Mouse (Mus musculus) forebrain, embryonic 14.5 days (tissue): ENCODE measurements at regions not wholly inside any gene's neighbourhood (a gene's known extent, or its start where the extent isn't known, plus 50 kb on each side); places are given as distances from the start of the nearest gene placed in this dataset.
"Not testable (repeated sequence)": the region's sequence is repeated elsewhere in the genome, so short reads cannot be mapped to it uniquely, and the experiment has no call there.

Experiments used
- ATAC-seq: fragments of 200-750 bp; cut with Nextera tagmentation; 2 replicates; pipeline ENCODE4 v1.8.0; 2017; ENCODE audit warnings: mild to moderate bottlenecking, moderate library complexity
- DNase-seq: peaks from one replicate; pipeline ENCODE4 v3.0.0-alpha.2; 2015; ENCODE audit warnings: low spot score
- H3K27ac ChIP-seq: fragments of 300-500 bp; sonication (generic); 2 replicates; pipeline ENCODE4 v1.5.1; 2014; ENCODE audit warnings: low read depth, mild to moderate bottlenecking, control low read depth, low read length, moderate library complexity
- H3K27me3 ChIP-seq: fragments of 300-500 bp; sonication (generic); replicated peaks from 2 replicates; pipeline ENCODE4 v1.6.1; 2014; ENCODE audit warnings: low read length, control low read depth, mixed read lengths; ENCODE audit not compliant: control insufficient read depth, insufficient read depth
- H3K36me3 ChIP-seq: fragments of 300-500 bp; sonication (generic); 2 replicates; pipeline ENCODE4 v1.6.1; 2014; ENCODE audit warnings: low read length, control low read depth; ENCODE audit not compliant: control insufficient read depth, insufficient read depth
- H3K4me1 ChIP-seq: fragments of 300-500 bp; sonication (generic); 2 replicates; pipeline ENCODE4 v1.6.1; 2014; ENCODE audit warnings: antibody characterized with exemption, low read length, control low read depth; ENCODE audit not compliant: control insufficient read depth, insufficient read depth
- H3K4me2 ChIP-seq: fragments of 300-500 bp; sonication (generic); 2 replicates; pipeline ENCODE4 v1.6.1; 2014; ENCODE audit warnings: mild to moderate bottlenecking, control low read depth, low read length
- H3K4me3 ChIP-seq: fragments of 300-500 bp; sonication (generic); 2 replicates; pipeline ENCODE4 v1.5.1; 2014; ENCODE audit warnings: low read depth, low read length, control low read depth
- H3K9ac ChIP-seq: fragments of 300-500 bp; sonication (generic); 2 replicates; pipeline ENCODE4 v1.6.1; 2014; ENCODE audit warnings: mild to moderate bottlenecking, low read length, control low read depth, moderate library complexity
- H3K9me3 ChIP-seq: fragments of 300-500 bp; sonication (generic); replicated peaks from 2 replicates; pipeline ENCODE4 v1.6.1; 2016; ENCODE audit warnings: low read length, control low read depth, mixed read lengths; ENCODE audit not compliant: control insufficient read depth
- WGBS: fragments of 180-500 bp; shearing (Covaris S2); extraction: QIAGEN DNeasy Blood & Tissue Kit; methylation state at CpG from one replicate; pipeline ENCODE4 v1.1.7; 2014; 5-methylcytosine and 5-hydroxymethylcytosine counted together

DNA sequence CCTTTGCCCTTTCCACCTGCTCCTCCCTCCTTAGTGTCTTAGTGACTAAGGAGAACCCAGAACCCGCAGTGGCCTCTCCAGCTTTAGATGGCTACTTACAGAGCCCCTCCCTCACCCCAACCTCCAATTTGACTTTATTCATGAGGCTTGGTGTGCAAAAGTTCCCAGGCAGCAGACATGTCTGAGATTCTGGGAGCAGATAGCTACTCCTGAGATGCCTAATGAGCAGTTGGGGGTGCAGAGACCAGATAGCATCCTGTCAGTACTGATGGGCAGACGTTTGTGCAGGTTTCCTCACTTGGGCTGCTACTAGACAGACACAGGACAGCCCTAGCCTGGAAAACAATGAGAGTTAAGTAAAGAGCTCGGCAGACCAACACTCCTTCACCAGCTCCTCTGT is 83.7 kb upstream of the Cep85l start:
- H3K4me1 ChIP-seq: peaks cover 14% of the 10 kb centered on the region
- H3K4me2 ChIP-seq: no peak overlapping the region
- ATAC-seq: no peak
- DNase-seq: no peak
- no peaks in the 10 kb centered on the region for H3K9me3 ChIP-seq
- no peak overlapping the region for H3K4me3 ChIP-seq
- no peak overlapping the region for H3K27ac ChIP-seq
- no peaks in the 10 kb centered on the region for H3K36me3 ChIP-seq
- WGBS: 30% methylated on average over 3 of the region's 3 CpGs
- H3K9ac ChIP-seq: no peak overlapping the region; the same call in 1 of the 2 replicates
- H3K27me3 ChIP-seq: no peaks in the 10 kb centered on the region

- no peak overlapping the region for H3K4me3 ChIP-seq
- peak overlapping the region; percentile 36 for H3K4me2 ChIP-seq
- H3K4me1 ChIP-seq: peaks cover 14% of the 10 kb centered on the region
- H3K27ac ChIP-seq: no peak overlapping the region
- no peaks in the 10 kb centered on the region for H3K27me3 ChIP-seq
- DNase-seq: peak; percentile 59
- no peaks in the 10 kb centered on the region for H3K9me3 ChIP-seq
- H3K36me3 ChIP-seq: no peaks in the 10 kb centered on the region
- WGBS: 21% methylated on average over 15 of the region's 15 CpGs
- ATAC-seq: peak; percentile 74
- H3K9ac ChIP-seq: peak overlapping the region; percentile 43; the same call in 1 of the 2 replicates
These were observed 82.9 kb upstream of the Cep85l start for GRCm38 (mm10) chr10:53462449-53463308.

DNA sequence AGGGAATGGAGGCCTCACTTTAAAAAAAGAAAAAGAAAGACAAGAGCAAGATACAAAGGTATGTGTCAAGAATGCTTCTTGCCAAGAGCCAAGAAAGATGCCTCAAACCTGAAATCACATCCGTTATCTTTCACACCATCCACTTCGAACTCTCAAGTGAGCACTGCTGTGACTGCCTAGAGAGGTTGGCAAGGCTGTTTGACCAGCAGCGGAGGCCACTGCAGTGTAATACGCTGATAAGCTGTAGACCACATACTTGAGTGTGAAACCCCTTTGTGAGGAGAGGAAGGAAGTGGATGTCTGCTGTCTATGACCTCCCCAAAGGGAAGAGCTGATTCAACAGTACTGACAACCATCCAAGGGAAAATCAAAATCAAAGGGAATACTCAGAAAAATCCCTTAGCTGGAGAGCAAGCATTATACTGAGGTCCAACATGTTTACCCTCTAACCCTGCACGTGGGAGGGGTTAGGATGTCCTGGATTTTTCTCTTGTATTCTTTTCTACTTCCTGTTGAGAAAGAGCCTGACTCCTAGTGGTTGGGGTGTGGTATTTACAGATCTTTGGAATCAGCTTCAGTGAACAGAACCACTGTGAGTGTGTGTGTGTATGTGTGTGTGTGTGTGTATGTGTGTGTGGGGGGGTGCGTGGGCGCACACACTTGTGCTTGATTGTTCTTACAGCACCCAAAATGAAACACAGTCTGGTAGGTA is 81.5 kb upstream of the Cep85l start:
- no peak for DNase-seq
- Histone ChIP-seq H3K4me3 (no peak overlapping the region), H3K36me3 (no peaks in the 10 kb centered on the region), H3K27ac (no peak overlapping the region), H3K27me3 (no peaks in the 10 kb centered on the region), H3K4me2 (no peak overlapping the region), H3K9ac (no peak overlapping the region), H3K4me1 (peaks cover 14% of the 10 kb centered on the region), H3K9me3 (no peaks in the 10 kb centered on the region)
- WGBS: 88% methylated on average over 7 of the region's 7 CpGs
- no peak for ATAC-seq

- not testable (repeated sequence) for H3K4me2 ChIP-seq, DNase-seq, H3K36me3 ChIP-seq, H3K9ac ChIP-seq, H3K4me3 ChIP-seq, ATAC-seq, H3K27me3 ChIP-seq, H3K27ac ChIP-seq, H3K9me3 ChIP-seq
- peaks cover 11% of the 10 kb centered on the region for H3K4me1 ChIP-seq
- WGBS: 52% methylated on average over 1 of the region's 1 CpGs
These were observed 80.0 kb upstream of the Cep85l start for GRCm38 (mm10) chr10:53459706-53460105.

DNA sequence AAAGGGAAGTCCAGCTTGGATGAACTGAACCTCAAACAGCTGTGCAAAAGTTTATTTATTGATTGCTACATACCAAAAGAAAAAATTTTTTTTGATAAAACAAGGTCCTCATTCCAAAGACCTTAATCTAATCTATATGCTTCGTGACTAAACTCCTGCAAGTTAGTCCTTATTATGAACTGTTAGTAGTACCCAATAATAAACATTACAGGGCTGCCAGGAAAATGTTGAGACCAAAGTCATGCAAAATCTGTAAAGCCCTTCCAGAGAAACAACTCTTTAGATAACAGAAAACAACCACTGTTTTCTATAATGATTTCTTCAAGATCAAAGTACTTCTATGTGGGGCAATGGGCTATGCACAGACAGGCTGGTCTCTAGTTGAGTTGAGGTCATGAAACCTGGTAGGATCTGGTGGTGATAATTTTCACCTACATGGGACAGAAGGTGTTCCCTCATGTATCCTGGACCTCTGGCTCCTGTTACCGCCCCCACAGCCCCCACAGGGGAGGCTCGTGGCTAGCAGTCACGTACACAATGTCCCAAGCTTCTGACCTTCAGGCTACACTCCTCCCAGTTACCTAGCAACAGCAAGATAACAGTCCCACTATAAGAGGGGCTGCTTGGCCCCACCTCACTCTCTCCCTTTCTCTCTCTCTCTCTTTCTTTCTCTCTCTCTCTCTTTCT is 76.4 kb upstream of the Cep85l start:
- Histone ChIP-seq H3K27ac (no peak overlapping the region), H3K27me3 (no peaks in the 10 kb centered on the region), H3K4me1 (no peaks in the 10 kb centered on the region), H3K36me3 (no peaks in the 10 kb centered on the region), H3K9me3 (no peaks in the 10 kb centered on the region), H3K4me2 (no peak overlapping the region), H3K9ac (no peak overlapping the region), H3K4me3 (no peak overlapping the region)
- 74% methylated on average over 4 of the region's 4 CpGs for WGBS
- no peak for ATAC-seq
- no peak for DNase-seq

- H3K36me3 ChIP-seq: no peaks in the 10 kb centered on the region
- DNase-seq (peak; percentile 75), ATAC-seq (peak; percentile 88)
- H3K4me3 ChIP-seq: no peak overlapping the region
- H3K27ac ChIP-seq: no peak overlapping the region; the same call in 1 of the 2 replicates
- H3K9ac ChIP-seq: no peak overlapping the region
- H3K4me1 ChIP-seq: 0 out of 2 replicates have a peak, but pooled peaks cover 5% of the 10 kb centered on the region
- no peak overlapping the region for H3K4me2 ChIP-seq
- WGBS: 37% methylated on average over 3 of the region's 3 CpGs
- H3K27me3 ChIP-seq: no peaks in the 10 kb centered on the region
- no peaks in the 10 kb centered on the region for H3K9me3 ChIP-seq
These were observed 65.0 kb upstream of the Cep85l start for GRCm38 (mm10) chr10:53444789-53445188.

DNA sequence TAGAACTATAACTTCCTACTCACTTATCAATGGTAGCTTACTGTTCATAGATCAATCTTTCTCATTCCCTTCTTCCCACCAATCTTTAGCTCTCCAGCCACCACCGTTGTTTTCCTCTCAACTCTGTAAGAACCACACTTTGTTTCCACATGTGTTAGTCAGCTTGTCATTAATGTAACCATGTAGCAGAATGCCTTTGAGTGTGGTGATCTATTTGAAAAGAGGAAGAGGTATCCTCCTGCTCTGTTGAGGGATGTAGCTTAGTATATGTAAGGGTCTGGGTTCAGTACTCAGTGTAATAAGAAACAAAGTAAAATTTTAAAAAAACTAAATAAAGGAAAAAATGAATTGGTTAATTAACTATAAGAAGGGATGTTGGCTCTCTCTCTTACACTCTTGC is 63.7 kb upstream of the Cep85l start:
- DNase-seq (no peak), ATAC-seq (no peak)
- WGBS: 89% methylated on average over 1 of the region's 1 CpGs
- H3K27ac ChIP-seq: no peak overlapping the region
- H3K4me2 ChIP-seq: no peak overlapping the region
- H3K9me3 ChIP-seq: no peaks in the 10 kb centered on the region
- no peaks in the 10 kb centered on the region for H3K36me3 ChIP-seq
- no peak overlapping the region for H3K4me3 ChIP-seq
- 0 out of 2 replicates have a peak, but pooled peaks cover 5% of the 10 kb centered on the region for H3K4me1 ChIP-seq
- no peaks in the 10 kb centered on the region for H3K27me3 ChIP-seq
- no peak overlapping the region for H3K9ac ChIP-seq

GRCm38 (mm10) chr10:53442912-53443311 is 63.2 kb upstream of the Cep85l start:
- Histone ChIP-seq H3K4me1 (0 out of 2 replicates have a peak, but pooled peaks cover 5% of the 10 kb centered on the region), H3K36me3 (no peaks in the 10 kb centered on the region), H3K27me3 (no peaks in the 10 kb centered on the region), H3K9ac (no peak overlapping the region), H3K4me2 (no peak overlapping the region), H3K27ac (no peak overlapping the region), H3K4me3 (no peak overlapping the region), H3K9me3 (no peaks in the 10 kb centered on the region)
- WGBS: 98% methylated on average over 14 of the region's 14 CpGs
- DNase-seq: no peak
- no peak for ATAC-seq
